Comparison of ENCODE assay signal across 16 mouse cellular contexts in the genomic region with DNA sequence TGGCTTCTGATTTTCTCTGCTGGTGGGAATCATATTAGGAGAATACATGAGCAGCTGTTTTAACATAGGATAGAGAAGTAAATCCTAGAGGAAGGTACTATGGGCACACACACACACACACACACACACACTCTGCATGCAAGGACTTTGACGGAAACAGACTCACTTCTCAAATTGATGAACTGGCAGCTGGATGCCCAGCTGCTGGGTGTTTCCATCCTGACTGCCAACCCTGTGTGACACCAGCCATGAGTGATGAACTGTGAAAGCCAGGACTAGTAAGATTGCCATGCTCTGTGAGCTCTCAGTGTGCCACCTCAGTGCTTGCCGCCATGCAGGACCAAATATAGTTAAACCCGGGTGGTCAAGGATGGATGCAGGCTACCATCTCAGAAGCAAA.
"Had no signal": no experiment of that assay in that cellular context is flagged by ENCODE, and none has a peak within 500 bp of the region (broad histone marks: within the 10 kb centered on the region; RNA-seq: fewer than 3 reads in every experiment).

No protein-coding gene starts in this region.

- H3K27me3 ChIP-seq: neural tube, embryonic 13.5 days; neural tube, embryonic 15.5 days; stomach, embryonic 15.5 days had no signal

- H3K4me3 ChIP-seq: neural tube, embryonic 13.5 days; neural tube, embryonic 15.5 days; stomach, embryonic 15.5 days had no signal

- H3K27ac ChIP-seq: neural tube, embryonic 13.5 days; neural tube, embryonic 15.5 days; stomach, embryonic 15.5 days; stomach, postnatal 0 days had no signal

- H3K36me3 ChIP-seq: neural tube, embryonic 13.5 days; neural tube, embryonic 15.5 days; stomach, embryonic 15.5 days had no signal

- DNase-seq: retina, postnatal 1 day; right cerebral cortex, adult 18-20 months; right cerebral cortex, postnatal 14 days; right cerebral cortex, postnatal 25 days; right cerebral cortex, postnatal 4 days; spleen, adult 18-20 months; thymus, adult 18-20 months; thymus, adult 2 months; thymus, postnatal 14 days; thymus, postnatal 25 days; thymus, postnatal 36 days; thymus, postnatal 4 days had no signal

- H3K9me3 ChIP-seq: neural tube, embryonic 13.5 days; neural tube, embryonic 15.5 days; stomach, embryonic 15.5 days had no signal

- H3K9ac ChIP-seq: neural tube, embryonic 13.5 days; neural tube, embryonic 15.5 days; stomach, embryonic 15.5 days had no signal

- H3K4me1 ChIP-seq: neural tube, embryonic 13.5 days; neural tube, embryonic 15.5 days; stomach, embryonic 15.5 days had no signal

- H3K4me2 ChIP-seq: neural tube, embryonic 13.5 days; neural tube, embryonic 15.5 days; stomach, embryonic 15.5 days had no signal
